Mouse (Mus musculus) MEL (cell line): Measurements from ENCODE around the gene Rpl18a.

Source experiments
- EP300 ChIP-seq, 2 experiments: IDR thresholded peaks; 2 replicates each; pipeline ENCODE4 v1.6.1; 2011; ENCODE audit warnings: improper control_type of control experiment in 2 of 2, low read length in 2 of 2, low read depth in 1 of 2, mild to moderate bottlenecking in 1 of 2
- MAX ChIP-seq: IDR thresholded peaks from 2 replicates; pipeline ENCODE4 v1.6.1; 2011; ENCODE audit warnings: low read length, improper control_type of control experiment
- NRF1 ChIP-seq: IDR thresholded peaks from 2 replicates; pipeline ENCODE4 v1.6.1; 2014; ENCODE audit warnings: low read depth, mild to moderate bottlenecking, inconsistent platforms, low read length, improper control_type of control experiment, moderate library complexity; ENCODE audit not compliant: poor library complexity, insufficient read depth, severe bottlenecking

DNA sequence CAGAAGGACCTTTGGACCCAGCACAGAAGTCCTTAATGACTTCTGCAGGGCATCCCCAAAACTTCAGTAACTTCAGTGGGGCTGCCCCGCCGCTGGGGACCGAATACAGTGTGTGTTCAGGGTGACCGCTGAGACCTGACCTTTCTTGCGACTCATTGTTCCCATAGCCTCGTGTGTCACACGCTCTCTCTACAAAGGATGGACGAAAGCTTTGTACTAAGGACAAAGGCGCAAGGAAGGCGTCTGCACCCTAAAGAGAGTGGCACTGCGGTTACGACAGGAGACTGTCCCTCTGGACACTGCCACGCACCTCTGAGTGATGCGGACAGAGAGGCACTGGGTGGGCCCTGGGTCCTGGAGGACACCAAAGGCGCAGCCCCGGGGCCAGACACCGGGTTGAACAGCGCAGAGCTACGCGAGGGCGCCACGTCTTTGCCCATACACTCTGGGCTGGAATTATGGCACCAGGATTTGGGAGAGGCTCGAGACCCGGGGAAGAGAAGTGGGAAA, 32.4 kb downstream of the Rpl18a start:
- TF ChIP-seq MAX: no peak
- TF ChIP-seq NRF1: no peak
- no peak for TF ChIP-seq EP300 (IDR thresholded peaks at IDR 0.05; ENCODE audit: low read depth in 1 of 2, low read length in 2 of 2)
